Mouse (Mus musculus) embryo, embryonic 11 days (tissue): Measurements from ENCODE around the gene Ugt2b36.
"Not testable (repeated sequence)": the region's sequence is repeated elsewhere in the genome, so short reads cannot be mapped to it uniquely, and the experiment has no call there.

Source experiments
- DNase-seq: peaks from one replicate; pipeline ENCODE4 v3.0.0-alpha.2; 2015

Gene Ugt2b36

DNA sequence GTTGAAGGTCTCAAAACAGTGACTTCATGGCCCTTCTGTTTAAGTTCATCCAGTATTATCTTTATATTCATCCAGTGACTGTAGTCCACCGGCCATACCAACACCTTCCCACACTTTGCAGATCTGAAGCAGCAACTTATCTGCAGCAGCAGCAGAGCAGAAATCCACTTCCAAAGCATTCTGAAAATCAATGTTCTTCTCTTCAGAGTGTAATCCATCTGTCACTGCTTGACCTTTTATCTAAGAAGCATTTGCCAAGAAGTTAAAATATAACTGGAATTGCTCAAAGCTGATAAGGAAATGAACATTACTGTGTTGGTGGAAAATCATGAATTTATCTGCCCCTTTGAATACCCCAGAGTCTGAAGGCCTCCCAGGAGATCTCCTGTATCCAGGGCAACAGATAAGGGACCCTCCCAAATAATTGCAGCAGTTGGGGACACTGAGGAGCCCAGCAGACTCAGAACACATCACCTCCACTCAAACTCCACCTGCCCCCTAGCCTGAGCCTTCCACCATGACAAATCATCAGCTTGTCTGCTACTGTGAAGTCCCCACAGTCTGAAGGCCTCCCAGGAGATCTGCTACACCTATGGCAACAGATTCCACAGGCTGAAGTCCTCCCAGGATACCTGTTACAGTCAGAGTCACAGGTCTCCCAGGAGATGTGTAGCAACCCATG, at the start of gene Ugt2b36:
Ugt2b36 (minus strand) TSS at position 210 of the 682 bp plus-strand sequence.
- DNase-seq, result no peak

DNA sequence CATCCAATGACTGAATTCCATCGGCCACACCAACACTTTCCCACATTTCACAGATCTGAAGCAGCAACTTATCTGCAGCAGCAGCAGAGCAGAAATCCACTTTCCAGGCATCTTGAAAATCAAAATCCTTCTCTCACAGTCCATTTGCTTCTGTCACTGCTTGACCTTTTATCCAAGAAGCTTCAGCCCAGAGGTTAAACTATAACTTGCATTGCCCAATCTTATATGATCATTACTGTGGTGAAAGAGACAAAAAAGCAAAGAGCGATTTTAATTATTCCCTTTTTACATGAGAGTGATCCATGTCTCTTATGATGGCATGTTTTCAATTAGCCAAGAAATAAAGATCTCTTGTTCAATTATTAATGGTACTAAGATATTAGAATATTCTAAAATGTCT, 47.8 kb upstream of the Ugt2b36 start, which contains the start of gene Ugt2b5:
Ugt2b5 (minus strand) TSS at position 123 of the 400 bp plus-strand sequence.
- DNase-seq, result not testable (repeated sequence)

DNA sequence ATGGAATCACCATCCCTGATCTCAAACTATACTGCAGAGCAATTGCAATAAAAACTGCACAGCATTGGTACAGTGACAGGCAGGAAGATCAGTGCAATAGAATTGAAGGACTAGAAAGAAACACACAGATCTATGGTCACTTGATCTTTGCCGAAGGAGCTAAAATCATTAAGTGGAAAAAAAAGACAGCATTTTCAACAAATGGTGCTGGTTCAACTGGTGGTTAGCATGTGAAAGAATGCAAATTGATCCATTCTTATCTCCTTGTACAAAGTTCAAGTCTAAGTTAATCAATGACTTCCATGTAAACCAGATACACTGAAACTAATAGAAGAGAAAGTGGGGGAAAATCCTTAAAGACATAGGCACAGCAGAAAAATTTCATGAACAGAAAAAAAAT, 11.3 kb upstream of the Ugt2b36 start:
- not testable (repeated sequence) for DNase-seq

DNA sequence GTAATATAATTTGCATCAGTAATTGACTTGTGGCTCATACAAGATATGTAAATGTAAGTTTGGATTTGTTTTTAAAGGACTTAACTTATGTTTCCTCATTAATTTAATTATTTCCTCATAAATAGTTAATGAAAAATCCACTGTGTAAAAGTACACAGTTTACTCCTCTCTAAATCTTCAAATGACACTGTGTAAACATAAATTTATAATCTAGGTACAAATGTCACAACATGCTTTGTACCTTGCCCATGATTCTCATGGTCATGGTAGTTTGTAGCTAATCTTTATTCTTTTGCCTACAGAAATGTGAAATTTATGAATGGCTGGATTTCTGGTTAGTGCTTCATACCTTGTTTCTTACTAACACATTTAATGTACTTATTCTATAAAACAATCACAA, 1.2 kb downstream of the Ugt2b36 start:
- no peak for DNase-seq

DNA sequence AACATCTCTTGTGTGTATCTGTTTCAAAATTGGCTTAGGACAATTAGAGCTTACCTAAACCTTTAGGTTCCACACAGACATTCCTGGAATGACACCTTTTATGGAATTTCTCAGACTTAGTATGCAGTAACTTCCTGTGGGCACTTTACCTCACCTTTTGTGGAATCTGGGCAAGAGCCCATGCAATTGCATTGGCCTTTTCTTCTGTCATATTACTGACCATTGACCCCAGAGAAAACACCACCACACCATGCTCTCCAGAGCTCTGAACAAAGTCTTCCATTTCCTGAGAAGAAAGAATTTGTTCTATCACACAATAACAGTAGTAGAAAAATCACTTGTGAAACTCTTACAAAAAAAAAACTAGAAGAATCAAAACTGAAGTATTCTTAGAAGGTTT, 3.1 kb downstream of the Ugt2b36 start:
- no peak for DNase-seq

DNA sequence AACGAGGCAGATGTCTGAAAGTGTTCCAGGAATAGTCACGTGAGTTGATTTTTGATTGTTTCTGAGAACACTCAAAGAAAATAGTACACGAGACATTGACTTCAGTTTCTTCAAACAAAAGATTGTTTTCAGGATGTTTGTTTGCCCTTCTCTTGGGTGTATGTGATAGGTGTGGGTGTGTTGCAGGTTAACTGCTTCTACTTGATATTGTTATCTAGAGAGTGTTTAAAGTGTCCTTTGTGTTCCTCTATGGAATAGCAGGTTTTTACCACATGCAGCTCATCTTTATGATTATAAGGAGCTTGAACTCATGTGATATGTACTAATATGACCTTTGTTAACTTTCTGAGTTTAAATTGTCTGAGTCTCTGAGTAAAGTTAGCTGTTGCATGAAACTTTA, 6.1 kb downstream of the Ugt2b36 start:
- no peak for DNase-seq

DNA sequence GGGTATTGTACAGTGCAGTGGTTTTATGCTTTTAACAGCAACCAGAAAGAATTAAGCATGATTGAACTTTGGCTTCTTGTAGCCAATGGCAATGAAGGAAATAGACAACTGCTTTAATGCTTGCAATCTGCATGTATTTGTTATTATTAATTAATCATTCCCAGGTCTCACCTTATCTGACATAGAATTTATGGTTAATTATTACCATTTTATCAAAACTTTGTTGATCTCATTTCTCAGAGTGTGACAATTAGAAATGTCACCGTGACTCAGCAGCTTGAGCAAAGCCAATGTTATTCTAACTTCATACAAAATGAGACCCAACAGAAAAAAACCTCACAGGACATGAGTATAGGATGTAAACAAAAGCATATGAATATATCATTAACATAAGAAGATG, 61.7 kb downstream of the Ugt2b36 start:
- no peak for DNase-seq

DNA sequence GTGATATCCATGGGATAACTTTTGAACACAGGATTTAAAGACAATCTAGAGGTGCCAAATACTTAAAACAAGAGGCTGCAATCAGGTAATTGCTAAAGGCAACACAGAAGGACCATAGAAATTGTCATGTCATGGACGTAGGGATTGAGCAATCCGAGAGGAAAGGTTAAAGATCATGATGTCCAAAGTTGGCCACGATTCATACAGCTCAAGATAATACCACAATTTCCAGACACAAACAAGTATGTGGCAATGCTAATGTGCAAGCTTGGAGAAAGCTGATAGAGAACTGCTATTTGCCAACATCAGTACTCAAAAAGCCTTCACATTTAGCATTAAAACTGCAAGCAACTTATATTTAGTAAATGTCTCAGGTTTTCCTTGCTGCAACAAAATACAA, 65.0 kb downstream of the Ugt2b36 start:
- DNase-seq, result no peak
